Mouse (Mus musculus) olfactory bulb, adult 2 months (tissue): Measurements from ENCODE around the gene Gm10392.

Experiments used
- CTCF ChIP-seq: fragments of 200-500 bp; IDR thresholded peaks from 2 replicates; pipeline ENCODE4 v1.5.1; 2012; ENCODE audit warnings: low read depth, mild to moderate bottlenecking, low read length, moderate library complexity; ENCODE audit not compliant: insufficient read depth
- POLR2A ChIP-seq: fragments of 200-500 bp; IDR thresholded peaks from 2 replicates; pipeline ENCODE4 v1.6.1; 2012; ENCODE audit warnings: mild to moderate bottlenecking, low read depth, low read length, moderate library complexity; ENCODE audit not compliant: insufficient read depth

- no peak for TF ChIP-seq CTCF
- TF ChIP-seq POLR2A = no peak
Observed at GRCm38 (mm10) chr11:77491502-77492291, 27.3 kb downstream of the Gm10392 start.
